Mouse (Mus musculus): ENCODE data around the gene Clstn1. TPM values are rescaled to one million over a fixed set of nuclear protein-coding genes. Genes with fewer than 3 reads are reported as not detected.
A peak's percentile ranks its signal among the peaks of the same experiment; 100 is the strongest.

Gene Clstn1
- total and polyA plus RNA-seq, 3 experiments: 6.1 to 26.6 TPM; not detected in 1

DNA sequence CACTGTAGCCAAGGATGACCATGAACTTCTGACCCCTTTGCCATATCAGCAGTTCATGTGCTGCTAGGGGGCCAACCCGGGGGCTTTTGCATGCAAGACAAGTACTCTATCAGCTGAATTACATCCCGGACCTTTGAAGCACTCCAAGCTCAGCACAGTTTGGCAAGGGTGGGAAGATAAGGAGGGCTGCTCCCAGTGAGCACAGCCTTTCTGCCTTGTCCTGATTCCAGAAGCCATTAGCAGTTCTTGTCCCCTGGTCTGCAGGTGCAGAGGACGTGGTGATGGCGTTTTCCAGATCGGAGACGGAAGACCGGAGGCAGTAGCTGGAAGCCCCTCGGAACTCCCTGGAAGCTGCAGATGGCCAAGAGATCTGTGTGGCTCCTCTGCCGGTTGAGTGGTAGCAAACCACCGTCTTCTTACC, 22.3 kb upstream of the Clstn1 start:
- no peak for DNase-seq (ENCODE audit: low read depth, low spot score)
- no peaks in the 10 kb centered on the region for H3K9me3 ChIP-seq (replicated peaks; ENCODE audit: insufficient read depth, low read length)
- no peaks in the 10 kb centered on the region for H3K79me2 ChIP-seq (ENCODE audit: control insufficient read depth, insufficient read depth, low read length, poor library complexity)
- no peaks in the 10 kb centered on the region for H3K4me1 ChIP-seq (ENCODE audit: control insufficient read depth in 1 of 2, insufficient read depth in 2 of 2, low read length in 2 of 2)
- no peak for TF ChIP-seq GABPA (IDR thresholded peaks at IDR 0.05; ENCODE audit: low read depth, low read length)
- no peak for TF ChIP-seq MEF2A (IDR thresholded peaks at IDR 0.05; ENCODE audit: extremely low read depth, insufficient replicate concordance, low read depth, low read length, poor library complexity, severe bottlenecking)
- TF ChIP-seq USF2 (IDR thresholded peaks at IDR 0.05; ENCODE audit: borderline replicate concordance in 1 of 2, insufficient read depth in 1 of 2, low read depth in 1 of 2, low read length in 2 of 2): no peak
- no peak for TF ChIP-seq USF1 (IDR thresholded peaks at IDR 0.05; ENCODE audit: low read depth, low read length)
- no peak for TF ChIP-seq KAT2A (conservative IDR thresholded peaks at IDR 0.05; ENCODE audit: low read depth, low read length)
- no peak for TF ChIP-seq ETS1 (IDR thresholded peaks at IDR 0.05; ENCODE audit: low read depth, low read length)
- no peak for TF ChIP-seq UBTF (IDR thresholded peaks at IDR 0.05; ENCODE audit: borderline replicate concordance, insufficient read depth, low read depth, low read length)
- TF ChIP-seq GATA1 (IDR thresholded peaks at IDR 0.05; ENCODE audit: low read depth, low read length): no peak
- TF ChIP-seq ZKSCAN1 (IDR thresholded peaks at IDR 0.05; ENCODE audit: low read depth, low read length): no peak
- no peak for TF ChIP-seq ZMIZ1 (IDR thresholded peaks at IDR 0.05; ENCODE audit: low read depth, low read length)
- TF ChIP-seq RAD21 (IDR thresholded peaks at IDR 0.05; ENCODE audit: low read depth, low read length): no peak
- TF ChIP-seq POLR2A (IDR thresholded peaks at IDR 0.05; ENCODE audit: control insufficient read depth in 1 of 2, insufficient read depth in 1 of 2, low read depth in 1 of 2, low read length in 2 of 2, poor library complexity in 1 of 2): no peak
- no peak for TF ChIP-seq MYC (IDR thresholded peaks at IDR 0.05; ENCODE audit: low read depth, low read length)
- no peak for TF ChIP-seq CHD1 (IDR thresholded peaks at IDR 0.05; ENCODE audit: low read depth, low read length)
- no peak for TF ChIP-seq RCOR1 (IDR thresholded peaks at IDR 0.05; ENCODE audit: low read depth, low read length)
- no peak overlapping the region for H3K27ac ChIP-seq (ENCODE audit: control insufficient read depth, low read depth, low read length)
- no peaks in the 10 kb centered on the region for H3K27me3 ChIP-seq (ENCODE audit: control insufficient read depth in 1 of 2, insufficient read depth in 2 of 2, low read length in 2 of 2)
- no peak overlapping the region for H3K9ac ChIP-seq (ENCODE audit: control insufficient read depth, low read depth, low read length, poor library complexity, severe bottlenecking)
- no peak overlapping the region for H3K4me3 ChIP-seq (ENCODE audit: control insufficient read depth in 1 of 2, insufficient read depth in 1 of 2, low read depth in 2 of 2, low read length in 2 of 2)
- H3K36me3 ChIP-seq (ENCODE audit: control insufficient read depth in 1 of 2, insufficient read depth in 2 of 2, low read length in 2 of 2): no peaks in the 10 kb centered on the region

DNA sequence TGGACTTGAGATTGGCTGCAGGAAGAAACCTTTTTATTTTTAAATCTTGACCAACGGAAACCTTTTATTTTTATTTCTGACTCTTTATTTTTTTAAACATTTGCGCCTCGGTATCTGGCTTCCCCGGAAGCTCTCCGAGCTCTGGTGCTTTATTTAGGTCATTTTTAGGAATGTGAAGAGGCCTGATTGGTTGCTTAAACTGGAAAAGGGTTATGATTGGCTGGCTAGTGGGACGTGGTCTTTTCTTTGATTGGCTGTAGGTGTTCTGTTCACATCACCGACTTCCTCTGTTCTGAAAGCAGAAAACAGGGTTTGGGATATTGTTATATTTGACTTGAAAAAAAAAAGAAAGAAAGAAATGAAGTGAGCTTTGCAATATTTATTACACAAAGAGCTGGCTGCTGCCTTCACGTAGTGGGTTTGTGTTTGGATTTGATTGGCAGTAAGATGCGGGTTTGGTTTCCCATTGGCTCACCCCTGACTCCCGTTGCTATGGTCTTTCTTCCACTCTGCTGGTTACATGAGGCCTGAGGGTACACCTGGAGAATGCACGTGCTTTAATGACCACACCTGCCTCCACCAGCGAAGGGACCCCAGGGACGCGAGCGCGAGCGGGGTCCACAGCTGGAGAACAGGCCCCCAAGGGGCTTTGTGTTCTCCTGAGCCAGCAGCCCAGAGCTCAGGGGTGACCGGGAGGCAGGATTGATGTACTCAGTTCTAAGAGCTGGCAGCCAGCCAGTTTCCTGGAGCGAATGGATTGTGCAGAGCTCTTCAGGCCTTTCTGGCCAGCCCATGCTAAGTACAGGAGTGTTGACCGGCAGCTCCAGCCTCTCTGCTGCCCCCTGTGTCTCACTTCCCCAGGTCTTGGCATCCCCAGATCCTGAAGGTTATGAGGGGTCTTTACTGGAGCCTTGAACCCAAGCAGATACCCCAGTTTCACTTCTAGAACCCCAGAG, 21.5 kb upstream of the Clstn1 start:
- Histone ChIP-seq H3K79me2 (ENCODE audit: control insufficient read depth, insufficient read depth, low read length, poor library complexity) (no peaks in the 10 kb centered on the region), H3K4me1 (ENCODE audit: control insufficient read depth in 1 of 2, insufficient read depth in 2 of 2, low read length in 2 of 2) (no peaks in the 10 kb centered on the region), H3K27ac (ENCODE audit: control insufficient read depth, low read depth, low read length) (no peak overlapping the region), H3K36me3 (ENCODE audit: control insufficient read depth in 1 of 2, insufficient read depth in 2 of 2, low read length in 2 of 2) (no peaks in the 10 kb centered on the region), H3K27me3 (ENCODE audit: control insufficient read depth in 1 of 2, insufficient read depth in 2 of 2, low read length in 2 of 2) (no peaks in the 10 kb centered on the region), H3K9me3 (replicated peaks; ENCODE audit: insufficient read depth, low read length) (no peaks in the 10 kb centered on the region), H3K4me3 (ENCODE audit: control insufficient read depth in 1 of 2, insufficient read depth in 1 of 2, low read depth in 2 of 2, low read length in 2 of 2) (no peak overlapping the region), H3K9ac (ENCODE audit: control insufficient read depth, low read depth, low read length, poor library complexity, severe bottlenecking) (no peak overlapping the region)
- DNase-seq (ENCODE audit: low read depth, low spot score): peak; percentile 25
- TF ChIP-seq NRF1 (IDR thresholded peaks at IDR 0.05; ENCODE audit: insufficient read depth, low read depth, low read length, poor library complexity, severe bottlenecking): no peak
